Mouse (Mus musculus) forebrain, embryonic 12.5 days (tissue): ENCODE measurements around the gene Rnf41. TPM values are rescaled to one million over a fixed set of nuclear protein-coding genes. Genes with fewer than 3 reads are reported as not detected.

Experiments used
- ATAC-seq: fragments of 200-750 bp; cut with Nextera tagmentation; 2 replicates; pipeline ENCODE4 v1.8.0; 2017; ENCODE audit warnings: moderate TSS enrichment; ENCODE audit not compliant: low FRiP score
- H3K27ac ChIP-seq: fragments of 300-500 bp; sonication (generic); 2 replicates; pipeline ENCODE4 v1.5.1; 2016; ENCODE audit warnings: mild to moderate bottlenecking
- H3K27me3 ChIP-seq: fragments of 300-500 bp; sonication (generic); 2 replicates; pipeline ENCODE4 v1.6.1; 2016; ENCODE audit warnings: mild to moderate bottlenecking
- H3K36me3 ChIP-seq: fragments of 300-500 bp; sonication (generic); replicated peaks from 2 replicates; pipeline ENCODE4 v1.6.1; 2016; ENCODE audit warnings: mild to moderate bottlenecking
- H3K4me1 ChIP-seq: fragments of 300-500 bp; sonication (generic); 2 replicates; pipeline ENCODE4 v1.6.1; 2016
- H3K4me2 ChIP-seq: fragments of 300-500 bp; sonication (generic); 2 replicates; pipeline ENCODE4 v1.6.1; 2016; ENCODE audit warnings: mild to moderate bottlenecking, moderate library complexity
- H3K4me3 ChIP-seq: fragments of 300-500 bp; sonication (generic); replicated peaks from 2 replicates; pipeline ENCODE4 v1.5.1; 2016; ENCODE audit warnings: mild to moderate bottlenecking
- H3K9ac ChIP-seq: fragments of 300-500 bp; sonication (generic); 2 replicates; pipeline ENCODE4 v1.6.1; 2016; ENCODE audit warnings: mild to moderate bottlenecking
- H3K9me3 ChIP-seq: fragments of 300-500 bp; sonication (generic); 2 replicates; pipeline ENCODE4 v1.6.1; 2016
- WGBS: fragments of 180-500 bp; shearing (Covaris S2); methylation state at CpG from one replicate; pipeline ENCODE4 v1.1.7; 2016; 5-methylcytosine and 5-hydroxymethylcytosine counted together
- polyA plus RNA-seq: library from polyadenylated mRNA; unstranded; fragments of >200 nt; fragmentation: Nextera tagmentation; extraction: Ambion mirVana; gene quantifications from 2 replicates; pipeline ENCODE4 v1.2.1, GENCODE M21; 2016

Rnf41 gene
- polyA plus RNA-seq, 1 experiment from 2014 or later, result 62.0 TPM

DNA sequence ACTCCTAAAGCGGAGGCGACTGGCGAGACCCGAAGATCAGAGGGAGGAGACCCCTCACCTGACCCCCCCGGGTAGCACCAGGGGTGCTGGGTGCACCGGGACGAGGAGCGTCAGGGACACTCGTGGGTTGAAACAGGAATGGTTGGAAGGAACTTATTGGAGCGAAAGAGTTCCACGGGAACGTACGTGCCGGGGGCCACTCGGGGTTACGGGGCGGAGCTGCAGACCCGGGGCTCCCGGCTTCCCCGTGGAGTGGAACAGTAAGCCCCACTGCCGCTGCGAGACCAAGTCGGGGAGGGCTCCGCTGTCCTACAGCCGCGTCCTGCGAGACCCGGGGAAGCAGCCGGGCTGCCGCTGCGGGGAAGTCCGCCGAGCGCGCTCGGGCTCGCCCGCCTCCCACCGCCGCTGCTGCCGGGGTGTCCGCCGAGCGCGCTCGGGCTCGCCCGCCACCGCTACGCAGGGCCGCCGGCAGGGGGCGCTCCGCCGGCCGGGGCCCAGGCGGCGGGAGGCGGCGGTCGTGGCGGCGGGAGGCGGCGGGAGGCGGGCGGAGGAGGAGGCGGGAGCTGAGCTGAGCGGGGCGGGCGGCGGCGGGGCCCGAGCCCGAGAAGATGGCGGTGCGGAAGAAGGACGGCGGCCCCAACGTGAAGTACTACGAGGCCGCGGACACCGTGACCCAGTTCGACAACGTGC is 47.4 kb downstream of the Rnf41 start, which contains the start of gene Smarcc2:
Smarcc2 (plus strand) TSS at position 530 of the 690 bp plus-strand sequence.
- peak within 1 kb of the TSS; percentile 98 for H3K27ac ChIP-seq
- H3K36me3 ChIP-seq, result peaks cover 27% of the 10 kb centered on the region
- H3K4me3 ChIP-seq, result peak within 1 kb of the TSS; percentile 94
- peaks cover 12% of the 10 kb centered on the region for H3K4me1 ChIP-seq
- H3K9ac ChIP-seq, result peak within 1 kb of the TSS; percentile 100
- WGBS, result 0% methylated on average over 40 of the region's 86 CpGs
- no peaks in the 10 kb centered on the region; the same call in 1 of the 2 replicates for H3K27me3 ChIP-seq
- no peaks in the 10 kb centered on the region for H3K9me3 ChIP-seq
- ATAC-seq, result peak; percentile 83
- H3K4me2 ChIP-seq, result peak within 1 kb of the TSS; percentile 86

DNA sequence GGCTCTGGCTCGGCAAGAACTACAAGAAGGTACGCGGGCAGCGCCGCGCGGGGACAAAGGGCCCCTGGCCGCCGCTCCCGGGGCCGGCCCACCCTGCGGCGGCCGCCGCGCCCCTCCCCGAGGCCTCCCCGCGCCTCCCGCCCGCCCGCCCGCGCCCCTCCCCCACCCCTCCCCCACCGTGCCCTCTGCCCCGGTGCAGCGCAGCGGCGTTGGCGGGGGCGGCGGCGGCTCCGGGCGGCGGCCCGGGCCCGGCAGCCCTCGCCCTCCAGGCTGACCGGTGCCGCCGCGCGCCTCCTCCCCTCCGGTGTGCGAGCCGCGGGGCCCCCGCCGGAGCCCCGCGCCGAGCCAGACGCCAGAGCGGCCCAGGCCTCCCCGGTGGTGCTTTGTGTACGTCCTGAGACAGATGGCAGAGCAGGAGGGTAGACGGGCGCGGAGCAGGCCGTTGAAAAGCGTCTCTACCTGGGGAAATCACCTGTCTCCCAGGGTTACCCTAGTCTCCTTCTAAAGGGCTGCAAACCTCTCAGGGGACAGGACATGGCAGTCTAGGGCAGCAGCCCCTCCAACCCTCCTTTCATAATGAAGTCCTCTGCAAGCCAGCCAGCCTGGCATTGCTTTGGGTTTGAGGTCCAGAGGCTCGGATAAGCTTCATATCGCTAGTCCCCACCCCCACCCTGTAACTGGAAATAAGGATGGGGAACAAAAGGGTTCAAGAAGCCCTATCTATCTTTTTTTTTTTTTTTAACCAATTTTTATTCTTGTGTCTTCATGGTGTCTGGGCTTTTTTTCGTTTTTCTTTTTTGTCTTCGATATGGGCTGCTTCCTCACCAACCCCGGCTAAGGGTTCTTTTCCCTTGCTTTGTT is 48.2 kb downstream of the Rnf41 start:
- Histone ChIP-seq H3K4me2 (peak overlapping the region; percentile 86), H3K27me3 (no peaks in the 10 kb centered on the region; the same call in 1 of the 2 replicates), H3K4me1 (peaks cover 12% of the 10 kb centered on the region), H3K4me3 (peak overlapping the region; percentile 94), H3K9me3 (no peaks in the 10 kb centered on the region), H3K36me3 (peaks cover 34% of the 10 kb centered on the region), H3K9ac (peak overlapping the region; percentile 100), H3K27ac (peak overlapping the region; percentile 98)
- ATAC-seq, result peak; percentile 75
- under 1% methylated on average over 21 of the region's 67 CpGs for WGBS

DNA sequence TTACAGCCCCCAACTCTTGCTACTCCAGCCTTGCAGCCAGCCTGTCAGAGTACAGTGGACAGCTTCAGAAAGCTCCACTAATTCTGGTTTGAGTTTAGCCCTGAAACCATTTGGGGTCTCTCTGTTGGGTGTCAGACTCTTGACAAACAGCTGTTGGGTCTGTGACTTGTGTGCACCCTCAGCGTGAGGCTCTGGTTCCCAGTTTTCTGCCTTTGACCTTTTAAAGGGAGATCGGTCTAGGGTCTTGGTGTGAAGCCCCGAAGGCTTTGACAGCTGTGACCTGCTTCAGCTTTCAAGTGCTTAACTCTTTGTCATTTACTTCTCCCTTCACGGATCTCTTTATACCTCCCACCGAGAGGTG is 48.8 kb downstream of the Rnf41 start:
- Histone ChIP-seq H3K4me3 (peak overlapping the region; percentile 94), H3K27me3 (no peaks in the 10 kb centered on the region; the same call in 1 of the 2 replicates), H3K4me2 (peak overlapping the region; percentile 86), H3K9me3 (no peaks in the 10 kb centered on the region), H3K27ac (peak overlapping the region; percentile 98), H3K4me1 (peaks cover 12% of the 10 kb centered on the region), H3K9ac (peak overlapping the region; percentile 100), H3K36me3 (peaks cover 40% of the 10 kb centered on the region)
- 0% methylated on average over 5 of the region's 5 CpGs for WGBS
- ATAC-seq, result no peak

DNA sequence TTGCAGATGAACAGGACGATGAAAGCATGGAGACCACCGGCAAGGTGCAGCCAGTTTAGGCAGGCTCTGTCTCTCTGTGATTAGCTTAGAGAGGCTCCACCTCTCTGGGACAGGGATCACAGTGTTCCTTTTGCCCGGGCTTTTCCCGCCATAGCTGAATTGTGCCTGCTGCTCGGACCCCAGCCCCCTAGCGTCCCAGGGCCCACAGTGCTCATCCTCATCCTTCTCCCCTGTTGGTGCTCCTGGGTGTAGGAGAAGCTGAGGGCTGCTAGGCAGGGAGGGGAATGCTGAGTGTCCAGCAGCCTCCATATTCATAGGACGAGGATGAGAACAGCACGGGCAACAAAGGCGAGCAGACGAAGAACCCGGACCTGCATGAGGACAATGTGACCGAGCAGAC is 62.9 kb downstream of the Rnf41 start:
- peaks cover 96% of the 10 kb centered on the region for H3K36me3 ChIP-seq
- 83% methylated on average over 12 of the region's 12 CpGs for WGBS

DNA sequence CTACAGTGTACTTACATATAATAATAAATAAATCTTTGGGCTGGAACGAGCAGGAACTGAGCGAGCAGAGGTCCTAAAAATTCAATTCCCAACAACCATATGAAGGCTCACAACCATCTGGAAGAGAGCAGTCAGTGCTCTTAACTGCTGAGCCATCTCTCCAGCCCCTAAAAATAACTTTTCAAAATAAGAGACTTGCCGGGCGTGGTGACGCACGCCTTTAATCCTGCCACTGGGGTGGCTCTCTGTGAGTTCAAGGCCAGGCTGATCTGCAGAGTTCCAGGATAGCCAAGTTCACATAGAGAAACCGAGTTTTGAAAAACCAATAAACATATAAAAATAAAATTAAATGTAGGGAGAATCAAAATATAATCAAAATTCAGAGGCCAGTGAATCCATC is 74.9 kb downstream of the Rnf41 start:
- no peaks in the 10 kb centered on the region for H3K27me3 ChIP-seq
- H3K9ac ChIP-seq, result no peak overlapping the region
- peaks cover 95% of the 10 kb centered on the region for H3K36me3 ChIP-seq
- no peak overlapping the region for H3K4me3 ChIP-seq
- no peak for ATAC-seq
- peaks cover 6% of the 10 kb centered on the region for H3K4me1 ChIP-seq
- 94% methylated on average over 7 of the region's 7 CpGs for WGBS
- H3K4me2 ChIP-seq, result no peak overlapping the region
- no peaks in the 10 kb centered on the region for H3K9me3 ChIP-seq
- no peak overlapping the region for H3K27ac ChIP-seq

More for the DNA sequence above, 62.9 kb downstream of the Rnf41 start:
- H3K27me3 ChIP-seq, result no peaks in the 10 kb centered on the region
- H3K4me3 ChIP-seq, result no peak overlapping the region
- no peaks in the 10 kb centered on the region for H3K4me1 ChIP-seq
- H3K4me2 ChIP-seq, result no peak overlapping the region
- ATAC-seq, result no peak
- no peaks in the 10 kb centered on the region for H3K9me3 ChIP-seq
- H3K27ac ChIP-seq, result no peak overlapping the region
- no peak overlapping the region for H3K9ac ChIP-seq

DNA sequence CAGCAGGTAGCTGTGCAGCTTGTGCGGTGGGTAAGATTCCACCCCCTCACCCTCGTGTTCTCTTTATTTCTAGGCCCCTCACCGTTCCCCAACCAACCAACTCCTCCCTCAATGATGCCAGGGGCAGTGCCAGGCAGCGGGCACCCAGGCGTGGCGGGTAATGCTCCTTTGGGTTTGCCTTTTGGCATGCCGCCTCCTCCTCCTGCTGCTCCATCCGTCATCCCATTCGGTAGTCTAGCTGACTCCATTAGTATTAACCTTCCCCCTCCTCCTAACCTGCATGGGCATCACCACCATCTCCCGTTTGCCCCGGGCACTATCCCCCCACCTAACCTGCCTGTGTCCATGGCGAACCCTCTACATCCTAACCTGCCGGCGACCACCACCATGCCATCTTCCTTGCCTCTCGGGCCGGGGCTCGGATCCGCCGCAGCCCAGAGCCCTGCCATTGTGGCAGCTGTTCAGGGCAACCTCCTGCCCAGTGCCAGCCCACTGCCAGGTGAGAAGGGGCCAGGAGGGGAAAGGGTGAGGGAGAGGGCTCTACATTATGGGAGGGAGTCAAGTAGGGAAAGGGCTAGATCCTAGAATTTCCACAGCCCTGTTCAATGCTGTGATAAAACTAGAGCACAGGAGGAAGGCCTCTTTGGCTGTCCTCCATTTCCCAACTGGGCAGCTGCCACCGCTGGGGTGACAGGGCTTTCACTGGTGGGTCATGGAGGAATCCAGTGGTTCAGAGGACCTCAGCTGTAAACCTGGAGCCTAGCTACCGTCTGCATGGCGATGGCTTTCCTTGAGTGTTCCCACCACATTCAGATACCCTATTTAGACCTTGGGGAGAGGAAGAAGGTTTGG is 76.6 kb downstream of the Rnf41 start:
- Histone ChIP-seq H3K4me2 (no peak overlapping the region), H3K4me3 (0 out of 2 replicates have a peak overlapping the region, but pooled peaks have one; percentile 5), H3K9me3 (no peaks in the 10 kb centered on the region), H3K27me3 (no peaks in the 10 kb centered on the region), H3K27ac (no peak overlapping the region), H3K9ac (no peak overlapping the region), H3K4me1 (peaks cover 21% of the 10 kb centered on the region), H3K36me3 (peaks cover 85% of the 10 kb centered on the region)
- WGBS, result 96% methylated on average over 22 of the region's 22 CpGs
- no peak for ATAC-seq

DNA sequence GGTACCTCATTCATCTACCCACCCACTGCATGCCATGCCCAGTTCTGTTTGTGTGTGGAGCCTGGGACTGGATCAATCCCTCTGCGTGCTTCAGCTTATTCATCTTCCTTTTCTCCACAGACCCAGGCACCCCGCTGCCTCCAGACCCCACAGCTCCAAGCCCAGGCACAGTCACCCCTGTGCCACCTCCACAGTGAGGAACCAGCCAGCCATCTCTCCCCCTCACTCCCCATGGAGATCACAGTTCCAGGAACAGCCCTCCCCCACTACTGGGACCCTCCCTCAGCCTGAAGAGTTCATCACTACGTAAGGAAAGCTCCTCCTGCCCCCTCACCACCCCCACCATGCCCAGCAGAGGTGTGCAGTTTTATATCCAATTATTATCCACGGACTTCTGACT is 77.3 kb downstream of the Rnf41 start:
- no peaks in the 10 kb centered on the region for H3K9me3 ChIP-seq
- H3K9ac ChIP-seq, result no peak overlapping the region
- H3K27ac ChIP-seq, result no peak overlapping the region
- peaks cover 78% of the 10 kb centered on the region for H3K36me3 ChIP-seq
- no peaks in the 10 kb centered on the region for H3K27me3 ChIP-seq
- H3K4me3 ChIP-seq, result no peak overlapping the region
- WGBS, result 76% methylated on average over 4 of the region's 4 CpGs
- H3K4me2 ChIP-seq, result no peak overlapping the region
- no peak for ATAC-seq
- H3K4me1 ChIP-seq, result peaks cover 21% of the 10 kb centered on the region

DNA sequence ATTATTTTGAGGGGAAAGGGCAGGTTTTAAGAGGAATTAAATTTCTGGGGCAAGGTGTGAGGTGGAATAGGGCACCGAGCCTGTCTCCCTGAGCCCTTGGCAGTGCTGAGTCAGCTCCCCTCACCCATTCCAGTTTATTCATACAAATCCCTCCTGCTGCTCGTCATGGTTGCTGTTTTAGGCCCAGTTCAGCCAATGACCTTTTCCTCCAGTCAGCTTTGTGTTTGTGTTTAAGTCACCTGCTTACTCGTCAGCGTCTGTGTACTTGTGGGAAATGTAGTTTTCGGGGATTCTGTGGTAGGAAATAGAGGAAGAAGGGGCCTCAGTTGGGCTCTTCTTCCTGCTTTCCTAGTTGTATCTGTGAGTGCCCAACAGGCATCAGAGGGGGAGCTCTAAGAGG is 77.9 kb downstream of the Rnf41 start:
- H3K4me1 ChIP-seq, result peaks cover 22% of the 10 kb centered on the region
- H3K4me2 ChIP-seq, result no peak overlapping the region
- H3K27ac ChIP-seq, result no peak overlapping the region; the same call in 1 of the 2 replicates
- no peaks in the 10 kb centered on the region for H3K27me3 ChIP-seq
- H3K9ac ChIP-seq, result no peak overlapping the region
- H3K4me3 ChIP-seq, result no peak overlapping the region
- H3K36me3 ChIP-seq, result peaks cover 72% of the 10 kb centered on the region
- no peak for ATAC-seq
- H3K9me3 ChIP-seq, result no peaks in the 10 kb centered on the region
- 77% methylated on average over 5 of the region's 5 CpGs for WGBS

DNA sequence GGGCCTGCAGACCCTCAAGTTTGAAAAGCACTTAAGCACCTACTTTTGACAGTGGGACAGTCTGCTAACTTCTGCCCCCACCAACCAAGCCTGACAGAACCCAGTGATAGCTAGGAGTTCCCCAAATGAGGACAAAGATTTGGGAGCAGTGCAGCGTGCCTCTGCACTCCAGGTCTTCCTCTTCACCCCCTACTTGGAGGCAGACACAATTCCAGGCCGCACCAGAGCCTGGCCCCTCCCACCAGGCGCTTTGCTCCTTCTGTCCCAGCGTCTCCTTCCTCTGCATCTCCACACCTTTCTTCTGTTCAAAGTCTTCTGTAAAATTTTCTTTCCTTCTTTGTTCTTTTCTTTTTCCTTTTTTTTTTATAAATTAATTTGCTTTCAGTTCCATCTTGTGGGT is 78.3 kb downstream of the Rnf41 start:
- 0 out of 2 replicates have a peak overlapping the region, but pooled peaks have one; percentile 25 for H3K9ac ChIP-seq
- H3K36me3 ChIP-seq, result peaks cover 68% of the 10 kb centered on the region
- peaks cover 26% of the 10 kb centered on the region for H3K4me1 ChIP-seq
- no peaks in the 10 kb centered on the region for H3K9me3 ChIP-seq
- H3K27ac ChIP-seq, result no peak overlapping the region; the same call in 1 of the 2 replicates
- no peaks in the 10 kb centered on the region for H3K27me3 ChIP-seq
- H3K4me3 ChIP-seq, result no peak overlapping the region
- WGBS, result 62% methylated on average over 4 of the region's 4 CpGs
- H3K4me2 ChIP-seq, result no peak overlapping the region
- ATAC-seq, result no peak

DNA sequence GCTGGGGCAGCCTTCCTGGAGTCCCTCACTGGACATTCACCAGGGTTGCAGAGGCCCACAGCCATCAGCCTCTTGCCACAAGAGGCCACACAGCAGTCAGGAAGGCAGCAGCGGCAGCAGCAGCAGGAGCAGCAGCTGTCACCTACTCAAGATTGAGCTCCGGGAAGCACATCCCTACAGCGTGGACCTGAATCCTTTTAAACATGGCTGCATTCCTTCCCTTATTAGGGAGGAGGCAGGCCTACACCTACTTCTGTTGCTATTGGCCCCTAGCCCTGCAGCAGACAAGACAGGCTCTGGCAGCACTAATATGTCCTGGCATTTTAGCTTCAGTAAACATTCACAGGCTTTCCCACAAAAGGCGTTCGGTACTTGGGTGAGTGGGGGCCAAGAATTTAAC is 78.8 kb downstream of the Rnf41 start:
- H3K36me3 ChIP-seq, result peaks cover 67% of the 10 kb centered on the region
- H3K27me3 ChIP-seq, result no peaks in the 10 kb centered on the region
- WGBS, result 78% methylated on average over 5 of the region's 5 CpGs
- peak overlapping the region; percentile 25; the same call in 1 of the 2 replicates for H3K9ac ChIP-seq
- ATAC-seq, result no peak
- no peak overlapping the region for H3K27ac ChIP-seq
- H3K4me3 ChIP-seq, result no peak overlapping the region
- no peak overlapping the region for H3K4me2 ChIP-seq
- no peaks in the 10 kb centered on the region for H3K9me3 ChIP-seq
- H3K4me1 ChIP-seq, result peaks cover 30% of the 10 kb centered on the region

DNA sequence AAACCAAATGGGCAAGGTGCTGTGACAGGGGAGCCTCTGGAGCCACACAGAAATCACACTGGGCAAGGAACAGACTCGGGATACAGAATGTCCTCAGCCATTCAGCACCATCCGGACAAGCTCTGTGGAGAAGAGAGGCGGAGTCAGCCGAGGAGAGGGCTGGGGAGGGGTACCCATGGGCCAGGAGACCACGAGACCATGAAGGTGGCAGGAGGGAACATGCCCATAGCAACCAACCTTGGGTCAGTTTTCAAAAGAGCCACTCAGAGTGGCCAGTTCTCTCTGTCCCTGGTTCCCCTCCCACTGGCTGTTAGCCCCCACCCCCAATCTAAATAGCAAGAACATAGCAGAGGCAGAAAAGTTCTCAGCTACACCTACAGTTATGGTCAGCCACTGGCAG is 79.5 kb downstream of the Rnf41 start:
- 52% methylated on average over 5 of the region's 5 CpGs for WGBS
- no peak overlapping the region for H3K4me3 ChIP-seq
- H3K36me3 ChIP-seq, result peaks cover 60% of the 10 kb centered on the region
- H3K9ac ChIP-seq, result no peak overlapping the region
- peaks cover 30% of the 10 kb centered on the region for H3K4me1 ChIP-seq
- H3K27ac ChIP-seq, result no peak overlapping the region
- no peaks in the 10 kb centered on the region for H3K9me3 ChIP-seq
- H3K27me3 ChIP-seq, result no peaks in the 10 kb centered on the region
- ATAC-seq, result no peak
- H3K4me2 ChIP-seq, result no peak overlapping the region
